Mouse (Mus musculus): ENCODE data around the gene Tubb4a.
"Not testable (repeated sequence)": the region's sequence is repeated elsewhere in the genome, so short reads cannot be mapped to it uniquely, and the experiment has no call there.

- not testable (repeated sequence) for TF ChIP-seq POLR2A, CTCF (IDR thresholded peaks at IDR 0.05; ENCODE audit: insufficient read depth, low read depth, low read length)
These were observed 35.9 kb downstream of the Tubb4a start for GRCm38 (mm10) chr17:57051679-57052078.

All from olfactory bulb, adult 2 months (tissue).